Mouse (Mus musculus) WW6 (cell line): ENCODE measurements at regions not wholly inside any gene's neighbourhood (a gene's known extent, or its start where the extent isn't known, plus 50 kb on each side); places are given as distances from the start of the nearest gene placed in this dataset.

Experiments used
- DNase-seq: peaks from one replicate; pipeline ENCODE4 v3.0.0-alpha.2; 2013; ENCODE audit warnings: low read depth, low spot score

GRCm38 (mm10) chr3:52756816-52757215 lies 260.2 kb downstream of the Cog6 start:
- DNase-seq = no peak

DNA sequence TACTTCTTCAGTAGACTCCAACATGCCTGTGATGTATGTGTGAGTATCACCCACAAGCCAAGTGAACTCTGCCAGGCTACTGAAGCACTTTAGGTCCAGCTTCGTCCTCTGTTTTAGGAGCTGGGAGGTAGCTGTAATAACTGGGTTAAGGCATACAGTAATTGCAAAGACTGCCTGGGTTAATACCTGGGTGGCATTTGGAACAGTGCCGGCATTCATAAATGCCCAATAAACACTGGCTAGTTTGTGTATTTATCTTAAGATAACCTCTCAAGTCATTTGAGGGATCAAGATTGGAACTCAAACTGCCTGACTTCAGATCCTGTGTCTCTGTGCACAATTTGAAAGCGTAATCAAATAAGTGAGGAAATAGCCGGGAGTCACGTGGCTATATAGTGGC lies 261.0 kb downstream of the Cog6 start:
- no peak for DNase-seq

DNA sequence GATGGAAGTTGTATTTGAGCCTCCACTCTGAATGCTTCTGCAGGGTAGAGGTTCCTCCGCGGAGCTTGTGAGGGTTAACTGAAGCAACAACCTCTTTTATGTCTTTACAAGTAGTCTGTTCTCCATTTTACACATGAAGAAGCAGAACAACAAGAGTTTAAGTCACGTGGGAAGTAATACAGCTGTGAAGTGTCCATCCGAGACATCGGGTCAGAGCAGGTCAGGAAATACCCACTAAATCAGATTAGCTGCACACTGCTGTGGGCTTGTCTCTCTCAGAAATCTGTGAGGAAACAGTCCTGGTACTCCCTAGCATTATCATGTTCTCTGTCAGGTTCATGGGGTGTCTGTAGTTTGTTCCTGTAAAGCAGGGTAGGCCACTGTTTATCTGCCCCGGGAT lies 262.1 kb downstream of the Cog6 start:
- DNase-seq = no peak

- no peak for DNase-seq
Observed at GRCm38 (mm10) chr3:52754401-52754800, 262.6 kb downstream of the Cog6 start.

DNA sequence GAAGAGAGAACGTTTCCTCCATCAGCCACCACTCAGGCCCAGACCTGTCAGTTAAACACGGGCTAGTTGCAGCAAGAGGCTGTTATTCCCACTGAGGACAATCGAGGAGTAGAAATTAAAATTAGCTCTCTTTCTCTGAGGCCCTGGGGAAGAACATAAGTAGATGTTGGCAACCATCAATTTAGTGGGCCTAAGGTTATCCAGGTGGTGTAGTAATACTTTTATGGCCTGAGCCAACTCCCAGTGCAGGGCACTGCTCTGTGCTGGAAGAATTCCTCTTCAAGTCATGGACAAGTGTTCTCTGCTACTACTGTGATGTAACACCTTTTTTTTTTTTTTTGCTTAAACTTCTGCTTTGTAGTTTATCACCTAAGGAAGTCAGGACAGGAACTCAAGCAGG lies 270.1 kb downstream of the Cog6 start:
- DNase-seq = no peak

DNA sequence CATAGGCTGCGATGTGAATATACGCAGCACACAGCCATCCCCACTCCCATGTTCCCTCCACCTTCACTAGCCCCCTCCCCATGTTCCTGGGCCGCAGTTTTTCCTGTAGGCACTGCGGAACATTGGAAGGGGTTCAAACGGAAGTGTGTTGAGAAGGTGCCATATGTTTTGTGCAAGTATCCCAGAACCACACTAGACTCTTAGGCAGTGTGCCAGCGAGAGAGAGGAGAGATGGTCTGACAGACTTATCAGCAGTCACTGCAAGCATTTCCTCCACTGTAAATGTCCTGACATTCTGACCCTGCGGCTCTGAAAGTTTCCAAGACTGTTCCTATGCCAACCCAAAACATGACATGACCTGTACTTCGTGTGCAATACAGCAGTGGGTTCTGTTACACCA lies 272.7 kb downstream of the Cog6 start:
- DNase-seq = no peak

- no peak for DNase-seq
Observed at GRCm38 (mm10) chr3:52740466-52741026, 276.5 kb downstream of the Cog6 start.

- no peak for DNase-seq
Observed at GRCm38 (mm10) chr3:52739526-52739925, 277.5 kb downstream of the Cog6 start.

DNA sequence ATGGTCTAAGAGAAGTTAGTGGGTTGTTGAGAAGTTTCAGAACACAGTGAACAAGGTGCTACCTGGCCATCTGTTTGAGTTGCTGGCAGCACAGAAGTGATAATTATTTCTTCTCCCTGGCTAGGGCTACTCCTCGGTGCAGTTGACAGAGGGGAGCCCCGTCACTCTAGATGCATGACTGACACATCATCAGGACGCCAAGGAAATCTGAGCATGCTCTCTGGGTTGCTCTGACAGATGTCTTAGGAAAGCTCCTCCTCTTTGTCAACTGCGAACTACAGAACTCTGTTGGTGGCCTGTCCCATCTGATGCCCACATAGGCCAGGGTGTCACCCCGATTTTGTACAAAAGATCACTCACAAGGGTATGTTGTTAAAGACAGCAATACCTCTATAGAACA lies 278.7 kb downstream of the Cog6 start:
- DNase-seq = no peak

- DNase-seq = no peak
Observed at GRCm38 (mm10) chr3:52735939-52736338, 281.1 kb downstream of the Cog6 start.

DNA sequence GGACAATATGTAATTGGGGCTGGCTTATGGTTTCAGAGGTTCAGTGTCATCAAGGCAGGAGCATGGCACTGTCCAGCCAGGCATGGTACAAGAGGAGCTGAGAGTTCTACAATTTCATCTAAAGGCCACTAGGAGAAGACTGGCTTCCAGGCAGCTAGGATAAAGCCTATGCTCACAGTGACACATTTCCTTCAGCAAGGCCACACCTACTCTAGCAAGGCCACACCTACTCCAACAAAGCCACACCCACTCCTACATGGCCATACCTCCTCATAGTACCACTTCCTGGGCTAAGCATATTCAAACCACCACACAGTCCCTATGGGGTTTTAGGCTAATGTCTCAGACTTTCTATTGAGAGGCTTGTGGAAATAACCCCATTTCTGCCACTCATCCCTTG lies 285.1 kb downstream of the Cog6 start:
- no peak for DNase-seq

DNA sequence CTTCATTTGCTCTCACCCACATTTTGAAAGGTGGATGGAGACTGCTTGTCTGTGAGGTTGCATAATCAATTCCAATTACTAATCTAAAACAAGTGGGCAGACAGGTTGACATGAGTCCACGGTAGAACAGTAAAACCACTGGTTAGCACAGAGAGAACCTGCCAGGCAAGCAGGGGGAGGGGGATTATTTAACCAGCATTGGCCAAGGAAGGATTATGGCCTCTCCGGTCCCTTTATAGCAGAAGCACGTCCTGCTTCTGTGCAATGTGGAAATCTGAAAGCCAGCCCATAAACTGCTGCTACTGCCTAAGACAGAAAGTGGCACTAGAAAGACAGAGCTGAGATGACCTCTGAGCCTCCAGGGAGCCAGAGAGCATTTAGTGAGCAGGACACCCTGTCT lies 285.5 kb downstream of the Cog6 start:
- no peak for DNase-seq

GRCm38 (mm10) chr3:52729731-52730130 lies 287.3 kb downstream of the Cog6 start:
- DNase-seq = no peak

GRCm38 (mm10) chr3:52728860-52729259 lies 288.2 kb downstream of the Cog6 start:
- DNase-seq = no peak

DNA sequence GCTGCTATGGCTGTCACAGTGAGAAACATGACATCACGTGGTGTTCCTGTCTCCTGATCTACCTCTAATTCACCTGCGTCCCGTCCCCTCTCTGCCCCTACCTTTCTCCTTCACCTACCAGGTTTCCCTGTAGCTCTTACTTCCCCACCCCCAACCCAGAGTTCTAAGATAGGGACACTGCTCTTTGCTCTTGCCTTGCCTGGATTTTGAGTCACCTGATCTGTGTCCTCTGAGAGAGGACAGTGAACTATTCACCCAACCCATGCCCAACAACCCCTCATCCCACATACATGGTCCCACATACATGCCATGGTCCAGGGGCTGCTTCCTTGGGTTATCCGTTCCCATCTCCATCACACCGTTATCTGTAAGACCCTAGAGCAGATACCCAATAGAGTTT lies 288.6 kb downstream of the Cog6 start:
- no peak for DNase-seq

- no peak for DNase-seq
Observed at GRCm38 (mm10) chr3:52724354-52724753, 292.7 kb downstream of the Cog6 start.

GRCm38 (mm10) chr3:52722946-52723345 lies 294.1 kb downstream of the Cog6 start:
- DNase-seq = no peak

DNA sequence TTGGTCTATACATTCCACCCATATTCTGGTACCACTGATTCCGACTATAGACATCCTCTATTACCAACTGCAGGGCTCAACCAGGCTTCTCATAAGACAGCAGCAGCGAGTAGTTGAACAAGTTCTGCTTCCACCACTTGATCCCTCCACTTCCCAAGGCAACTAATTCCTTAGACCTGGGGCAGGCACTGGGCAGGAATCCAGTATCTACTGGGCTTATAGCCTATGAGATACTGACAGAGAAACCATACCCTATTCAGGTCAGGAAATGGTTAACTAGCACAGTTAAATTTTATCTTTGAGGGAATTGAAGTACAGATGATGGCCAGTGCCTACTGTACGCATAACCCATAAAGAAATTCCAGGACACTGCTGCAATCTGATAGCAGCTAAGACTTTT lies 297.9 kb downstream of the Cog6 start:
- no peak for DNase-seq

DNA sequence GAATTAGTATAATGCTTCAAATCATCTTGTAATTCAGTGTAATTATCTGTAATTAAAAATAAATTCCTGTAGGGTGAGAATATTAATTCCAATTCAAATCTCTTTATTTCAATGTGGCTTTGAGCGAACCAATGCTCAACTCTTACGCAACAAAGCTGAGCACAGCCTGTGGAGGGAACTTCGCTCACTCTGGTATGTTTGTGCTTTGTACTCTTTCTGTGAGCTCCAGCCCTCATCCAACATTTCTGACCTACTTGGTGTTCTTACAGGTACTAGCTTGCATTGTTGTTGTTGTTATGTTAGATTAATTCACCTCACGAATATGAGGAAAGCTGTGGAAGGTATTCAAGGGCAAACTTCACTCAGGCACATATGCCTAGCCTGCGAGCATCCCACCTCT lies 299.7 kb downstream of the Cog6 start:
- DNase-seq = no peak

DNA sequence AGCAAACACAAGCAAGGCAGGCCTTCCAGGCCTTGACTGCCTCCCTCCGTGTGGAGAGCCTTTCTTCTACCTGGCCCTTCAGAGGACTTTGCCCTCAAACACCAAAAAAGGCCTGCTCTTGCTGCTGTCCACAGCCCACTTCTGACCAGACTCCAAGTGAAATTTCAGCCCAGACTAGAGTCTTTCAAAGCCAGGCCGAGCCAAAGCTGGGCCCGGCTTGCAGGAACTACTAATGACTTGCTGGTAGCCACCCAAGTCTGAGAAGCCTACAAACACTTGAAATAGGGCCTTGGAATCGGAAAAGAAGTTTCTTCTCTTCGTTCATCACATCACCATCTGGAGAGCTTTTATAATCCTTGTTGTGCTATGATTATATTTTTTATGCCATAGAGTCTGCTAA lies 304.9 kb downstream of the Cog6 start:
- no peak for DNase-seq

- DNase-seq = no peak
Observed at GRCm38 (mm10) chr3:52711133-52711532, 305.9 kb downstream of the Cog6 start.

GRCm38 (mm10) chr3:52708746-52709145 lies 308.3 kb downstream of the Cog6 start:
- DNase-seq = no peak

DNA sequence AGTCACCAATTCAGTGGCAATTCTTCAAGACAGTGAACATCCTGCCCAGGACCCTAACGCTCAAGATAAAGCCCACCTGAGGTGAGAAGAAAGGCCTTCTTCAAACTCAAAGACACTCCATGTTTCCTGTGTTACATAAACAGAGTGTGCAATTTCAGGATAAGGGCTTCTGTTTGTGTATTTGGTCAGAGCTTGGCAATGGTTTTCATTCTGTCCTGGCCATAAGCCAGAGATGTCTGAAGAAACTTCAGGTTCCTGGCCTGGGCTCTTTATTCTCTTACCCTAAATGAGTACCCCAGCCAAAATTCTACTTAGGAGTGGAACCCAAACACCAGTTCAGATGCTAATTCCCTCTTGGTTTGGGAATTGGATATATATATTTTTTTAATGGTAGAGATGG lies 308.7 kb downstream of the Cog6 start:
- no peak for DNase-seq

DNA sequence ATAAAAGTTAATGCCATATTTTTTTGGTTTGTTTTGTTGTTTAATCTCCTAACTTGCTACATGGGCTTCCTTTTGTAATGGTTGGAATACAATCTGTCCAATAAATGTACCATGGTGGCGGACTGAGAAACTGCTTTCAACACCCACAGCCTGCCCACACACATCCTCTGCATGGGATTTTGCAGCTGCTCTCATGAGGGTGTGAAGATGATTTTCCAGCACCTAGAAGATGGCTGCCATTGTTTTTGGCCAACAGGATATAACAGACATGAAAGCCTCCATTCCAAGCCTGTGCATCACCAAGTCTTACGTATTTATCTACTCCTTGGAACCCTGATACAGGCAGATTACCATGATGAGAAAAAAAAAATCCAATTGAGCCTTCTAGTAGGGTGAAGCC lies 310.4 kb downstream of the Cog6 start:
- no peak for DNase-seq
